Mouse (Mus musculus) hindbrain, embryonic 11.5 days (tissue): ENCODE measurements around the gene Sds. TPM values are rescaled to one million over a fixed set of nuclear protein-coding genes. Genes with fewer than 3 reads are reported as not detected.
A peak's percentile ranks its signal among the peaks of the same experiment; 100 is the strongest.

Experiments
- ATAC-seq: fragments of 200-750 bp; cut with Nextera tagmentation; 2 replicates; pipeline ENCODE4 v1.8.0; 2017; ENCODE audit warnings: mild to moderate bottlenecking, moderate TSS enrichment, moderate library complexity; ENCODE audit not compliant: low FRiP score
- DNase-seq: peaks from one replicate; pipeline ENCODE4 v3.0.0-alpha.2; 2015; ENCODE audit warnings: low spot score
- H3K27ac ChIP-seq: fragments of 300-500 bp; sonication (generic); 2 replicates; pipeline ENCODE4 v1.5.1; 2014; ENCODE audit warnings: mild to moderate bottlenecking, low read depth, low read length
- H3K27me3 ChIP-seq: fragments of 300-500 bp; sonication (generic); 2 replicates; pipeline ENCODE4 v1.6.1; 2014; ENCODE audit warnings: mild to moderate bottlenecking, low read length, moderate library complexity, mixed read lengths; ENCODE audit not compliant: control insufficient read depth, insufficient read depth
- H3K36me3 ChIP-seq: fragments of 300-500 bp; sonication (generic); 2 replicates; pipeline ENCODE4 v1.6.1; 2014; ENCODE audit warnings: mild to moderate bottlenecking, low read length, moderate library complexity, mixed read lengths; ENCODE audit not compliant: control insufficient read depth, insufficient read depth
- H3K4me1 ChIP-seq: fragments of 300-500 bp; sonication (generic); replicated peaks from 2 replicates; pipeline ENCODE4 v1.6.1; 2014; ENCODE audit warnings: low read length, mixed read lengths; ENCODE audit not compliant: control insufficient read depth, insufficient read depth
- H3K4me2 ChIP-seq: fragments of 300-500 bp; sonication (generic); replicated peaks from 2 replicates; pipeline ENCODE4 v1.6.1; 2014; ENCODE audit warnings: mild to moderate bottlenecking, low read depth, low read length
- H3K4me3 ChIP-seq: fragments of 300-500 bp; sonication (generic); 2 replicates; pipeline ENCODE4 v1.5.1; 2014; ENCODE audit warnings: low read depth, low read length
- H3K9ac ChIP-seq: fragments of 300-500 bp; sonication (generic); 2 replicates; pipeline ENCODE4 v1.6.1; 2014; ENCODE audit warnings: low read depth, low read length
- H3K9me3 ChIP-seq: fragments of 300-500 bp; sonication (generic); 2 replicates; pipeline ENCODE4 v1.6.1; 2016; ENCODE audit warnings: low read length; ENCODE audit not compliant: control insufficient read depth
- WGBS: fragments of 180-500 bp; shearing (Covaris S2); extraction: QIAGEN DNeasy Blood & Tissue Kit; methylation state at CpG from one replicate; pipeline ENCODE4 v1.1.7; 2014; 5-methylcytosine and 5-hydroxymethylcytosine counted together
- polyA plus RNA-seq: library from polyadenylated mRNA; unstranded; fragments of >200 nt; fragmentation: Nextera tagmentation; extraction: Ambion mirVana; gene quantifications from 2 replicates; pipeline ENCODE4 v1.2.1, GENCODE M21; 2014

Gene Sds
- polyA plus RNA-seq, 1 experiment from 2014 or later: not detected

GRCm38 (mm10) chr5:120511643-120512220 lies 35.4 kb downstream of the Sds start:
- WGBS: 43% methylated on average over 14 of the region's 14 CpGs
- Histone ChIP-seq H3K4me2 (peak overlapping the region; percentile 54; the same call in 1 of the 2 replicates), H3K36me3 (no peaks in the 10 kb centered on the region), H3K9me3 (no peaks in the 10 kb centered on the region), H3K27me3 (peaks cover 2% of the 10 kb centered on the region), H3K9ac (no peak overlapping the region), H3K4me1 (peaks cover 7% of the 10 kb centered on the region), H3K27ac (no peak overlapping the region), H3K4me3 (peak overlapping the region; percentile 42)
- DNase-seq: no peak
- no peak for ATAC-seq

- H3K9me3 ChIP-seq: no peaks in the 10 kb centered on the region
- no peaks in the 10 kb centered on the region for H3K36me3 ChIP-seq
- peaks cover 2% of the 10 kb centered on the region for H3K27me3 ChIP-seq
- H3K4me3 ChIP-seq: no peak overlapping the region
- H3K4me1 ChIP-seq: peaks cover 7% of the 10 kb centered on the region
- peak; percentile 36; the same call in 1 of the 2 replicates for ATAC-seq
- H3K4me2 ChIP-seq: no peak overlapping the region
- DNase-seq: peak; percentile 39
- 39% methylated on average over 15 of the region's 15 CpGs for WGBS
- H3K9ac ChIP-seq: no peak overlapping the region
- 0 out of 2 replicates have a peak overlapping the region, but pooled peaks have one; percentile 30 for H3K27ac ChIP-seq
These were observed 36.7 kb downstream of the Sds start for GRCm38 (mm10) chr5:120512911-120513555.

GRCm38 (mm10) chr5:120514031-120514677 lies 37.8 kb downstream of the Sds start:
- no peaks in the 10 kb centered on the region for H3K9me3 ChIP-seq
- no peak overlapping the region for H3K27ac ChIP-seq
- no peaks in the 10 kb centered on the region for H3K36me3 ChIP-seq
- 91% methylated on average over 9 of the region's 9 CpGs for WGBS
- DNase-seq: no peak
- H3K4me2 ChIP-seq: no peak overlapping the region
- no peak overlapping the region for H3K9ac ChIP-seq
- H3K27me3 ChIP-seq: peaks cover 2% of the 10 kb centered on the region
- peaks cover 7% of the 10 kb centered on the region for H3K4me1 ChIP-seq
- ATAC-seq: no peak
- no peak overlapping the region for H3K4me3 ChIP-seq

- DNase-seq (no peak), ATAC-seq (no peak)
- 43% methylated on average over 4 of the region's 4 CpGs for WGBS
- Histone ChIP-seq H3K4me1 (peaks cover 7% of the 10 kb centered on the region), H3K36me3 (no peaks in the 10 kb centered on the region), H3K9me3 (no peaks in the 10 kb centered on the region), H3K4me2 (no peak overlapping the region), H3K4me3 (no peak overlapping the region), H3K9ac (no peak overlapping the region), H3K27me3 (peaks cover 2% of the 10 kb centered on the region; the same call in 1 of the 2 replicates), H3K27ac (no peak overlapping the region)
These were observed 38.4 kb downstream of the Sds start for GRCm38 (mm10) chr5:120514754-120515153.

- Histone ChIP-seq H3K4me1 (peaks cover 7% of the 10 kb centered on the region), H3K9me3 (no peaks in the 10 kb centered on the region), H3K4me3 (no peak overlapping the region), H3K9ac (no peak overlapping the region), H3K27ac (no peak overlapping the region), H3K36me3 (no peaks in the 10 kb centered on the region), H3K4me2 (no peak overlapping the region), H3K27me3 (peaks cover 2% of the 10 kb centered on the region; the same call in 1 of the 2 replicates)
- 79% methylated on average over 7 of the region's 7 CpGs for WGBS
- no peak for ATAC-seq
- DNase-seq: no peak
These were observed 39.1 kb downstream of the Sds start for GRCm38 (mm10) chr5:120515451-120515850.

- Histone ChIP-seq H3K9me3 (no peaks in the 10 kb centered on the region), H3K27ac (no peak overlapping the region), H3K9ac (no peak overlapping the region), H3K4me3 (no peak overlapping the region), H3K4me2 (no peak overlapping the region), H3K27me3 (peaks cover 2% of the 10 kb centered on the region; the same call in 1 of the 2 replicates), H3K36me3 (no peaks in the 10 kb centered on the region), H3K4me1 (peaks cover 5% of the 10 kb centered on the region)
- ATAC-seq: no peak
- 58% methylated on average over 15 of the region's 15 CpGs for WGBS
- DNase-seq: no peak
These were observed 40.1 kb downstream of the Sds start for GRCm38 (mm10) chr5:120516221-120516984.

- Histone ChIP-seq H3K36me3 (no peaks in the 10 kb centered on the region), H3K9me3 (no peaks in the 10 kb centered on the region), H3K27ac (no peak overlapping the region), H3K4me1 (peaks cover 5% of the 10 kb centered on the region; the same call in 1 of the 2 replicates), H3K4me2 (no peak overlapping the region), H3K4me3 (no peak overlapping the region), H3K27me3 (no peaks in the 10 kb centered on the region), H3K9ac (no peak overlapping the region)
- no peak for DNase-seq
- no peak for ATAC-seq
- 47% methylated on average over 9 of the region's 9 CpGs for WGBS
These were observed 41.2 kb downstream of the Sds start for GRCm38 (mm10) chr5:120517552-120517951.

GRCm38 (mm10) chr5:120522649-120523048 lies 46.3 kb downstream of the Sds start:
- no peak overlapping the region for H3K4me2 ChIP-seq
- no peaks in the 10 kb centered on the region for H3K27me3 ChIP-seq
- ATAC-seq: no peak
- H3K4me1 ChIP-seq: no peaks in the 10 kb centered on the region
- DNase-seq: no peak
- no peak overlapping the region for H3K4me3 ChIP-seq
- H3K27ac ChIP-seq: no peak overlapping the region
- H3K36me3 ChIP-seq: no peaks in the 10 kb centered on the region
- WGBS: 74% methylated on average over 3 of the region's 3 CpGs
- no peak overlapping the region for H3K9ac ChIP-seq
- H3K9me3 ChIP-seq: no peaks in the 10 kb centered on the region
